Mouse (Mus musculus): ENCODE results near the gene Spef1.
"Not testable (repeated sequence)": the region's sequence is repeated elsewhere in the genome, so short reads cannot be mapped to it uniquely, and the experiment has no call there.

The Spef1 gene

GRCm38 (mm10) chr2:131186771-131187601, at the start of gene Spef1, which contains the start of gene Cdc25b:
TSS of gene Spef1 (minus strand) at chr2:131187282.
TSS of gene Cdc25b (plus strand) at chr2:131186949.
- DNase-seq = peak; percentile 79

DNA sequence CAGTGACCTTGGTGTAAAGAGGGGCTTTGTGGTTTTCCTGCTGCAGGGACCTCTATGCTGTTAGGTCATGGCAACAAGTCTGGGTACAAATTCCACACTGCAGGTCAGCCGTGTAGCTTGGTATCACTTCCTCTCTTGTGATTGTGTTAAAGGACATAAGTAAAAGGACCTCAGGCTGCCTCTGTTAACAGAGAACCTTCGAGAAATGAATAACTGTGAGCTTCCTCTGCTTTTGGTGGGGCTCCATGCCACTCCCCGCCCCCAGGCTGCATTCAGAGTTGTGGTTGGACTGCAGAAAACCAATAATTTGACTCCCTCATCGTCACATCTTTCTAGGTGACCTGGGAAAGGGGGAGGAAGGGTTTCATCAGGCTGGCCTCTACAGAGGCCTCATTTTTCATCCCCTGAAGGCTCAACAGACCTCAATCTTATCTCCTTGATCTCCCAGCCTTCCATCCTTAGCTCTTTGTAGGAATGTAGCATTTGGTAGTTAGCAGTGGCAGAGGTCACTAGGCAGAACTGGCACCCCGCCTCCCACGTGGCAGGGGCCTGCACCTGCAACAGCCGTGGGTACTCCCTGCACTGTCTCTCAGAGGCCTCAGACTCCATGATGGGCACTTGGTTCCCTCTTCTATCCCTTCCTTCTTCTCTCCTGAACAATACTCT, 48.0 kb upstream of the Spef1 start:
- DNase-seq = no peak

DNA sequence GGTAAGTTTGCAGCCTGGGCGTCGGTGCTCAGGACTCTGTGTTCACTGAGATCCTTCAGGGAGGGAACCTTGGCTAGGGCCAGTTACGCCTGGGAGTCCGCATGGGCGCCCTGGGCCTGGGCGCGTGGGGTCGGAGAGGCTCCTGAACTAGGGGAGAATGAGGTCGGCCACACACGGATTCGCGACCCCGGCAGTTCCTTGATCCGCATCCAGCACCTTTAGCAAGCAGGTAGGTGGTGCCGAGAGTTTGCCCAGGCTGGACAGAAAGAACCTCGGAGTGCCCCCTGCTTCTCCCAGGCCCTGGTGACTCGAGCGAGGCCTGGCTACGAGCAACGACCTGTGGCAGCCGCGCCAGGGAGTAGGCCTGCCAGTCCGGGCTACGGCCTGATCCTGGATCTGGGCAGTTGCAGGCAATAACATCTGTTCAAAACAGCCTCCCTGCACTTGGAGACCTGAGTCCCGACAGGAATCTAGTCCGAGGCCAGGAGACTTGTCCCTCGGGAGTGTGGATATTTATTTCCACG, 47.1 kb upstream of the Spef1 start:
- no peak for DNase-seq

GRCm38 (mm10) chr2:131233307-131234126, 46.4 kb upstream of the Spef1 start, which contains the start of gene Mavs:
TSS of gene Mavs (plus strand) at chr2:131234063.
- peak; percentile 96 for DNase-seq

DNA sequence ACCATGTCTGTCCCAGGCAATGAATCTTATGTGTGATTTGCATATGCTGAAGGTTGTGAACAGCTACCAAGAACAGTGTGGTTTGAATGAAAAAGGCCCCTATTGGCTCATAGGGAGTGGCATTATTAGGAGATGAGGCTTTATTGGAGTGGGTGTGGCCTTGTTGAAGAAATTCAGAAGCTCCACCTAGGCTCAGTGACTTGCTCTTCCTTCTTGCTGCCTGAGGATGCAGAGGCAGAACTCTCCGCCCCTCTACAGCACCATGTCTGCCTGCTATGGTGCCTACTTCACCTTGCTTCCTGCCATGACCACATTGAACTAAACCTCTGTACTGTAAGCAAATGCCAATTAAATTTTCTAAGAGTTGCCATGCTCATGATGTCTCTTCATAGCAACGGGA, 45.5 kb upstream of the Spef1 start:
- DNase-seq = no peak

DNA sequence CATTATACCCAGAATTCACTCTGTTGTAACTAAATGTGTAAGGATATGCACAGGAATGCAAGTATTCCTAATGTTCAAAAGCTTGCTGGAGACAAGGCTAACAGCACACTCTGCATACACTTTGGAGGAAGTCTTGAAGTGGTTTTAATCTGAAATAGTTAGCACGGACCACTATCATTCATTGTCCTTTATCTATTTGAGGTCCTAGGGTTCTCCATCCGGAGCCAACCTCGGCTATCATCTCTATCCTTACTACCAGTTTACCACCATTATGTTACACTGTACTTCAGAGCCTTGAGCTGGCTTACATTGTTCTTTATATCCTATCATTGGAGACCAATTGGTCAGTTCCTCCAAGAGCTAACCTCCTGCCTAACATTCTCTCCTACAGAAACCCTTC, 40.2 kb upstream of the Spef1 start:
- DNase-seq = no peak

DNA sequence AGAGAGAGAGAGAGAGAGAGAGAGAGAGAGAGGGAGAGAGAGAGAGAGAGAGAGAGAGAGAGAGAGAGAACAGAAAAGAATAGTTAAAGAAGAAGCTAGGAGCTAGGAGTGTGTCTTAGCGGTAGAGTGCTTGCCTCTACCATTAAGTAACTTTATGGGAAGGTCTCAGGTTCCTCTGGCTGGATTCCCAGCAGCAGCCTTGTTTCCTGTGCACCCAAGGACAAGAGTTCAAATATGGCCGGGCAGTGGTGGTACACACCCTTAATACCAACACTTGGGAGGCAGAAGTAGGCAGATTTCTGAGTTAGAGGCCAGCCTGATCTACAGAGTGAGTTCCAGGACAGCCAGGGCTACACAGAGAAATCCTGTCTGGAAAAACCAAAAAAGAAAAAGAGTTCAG, 39.6 kb upstream of the Spef1 start:
- DNase-seq = not testable (repeated sequence)

GRCm38 (mm10) chr2:131225178-131225577, 38.1 kb upstream of the Spef1 start:
- DNase-seq = no peak

- DNase-seq = no peak
These were observed 36.5 kb upstream of the Spef1 start for GRCm38 (mm10) chr2:131223569-131223968.

DNA sequence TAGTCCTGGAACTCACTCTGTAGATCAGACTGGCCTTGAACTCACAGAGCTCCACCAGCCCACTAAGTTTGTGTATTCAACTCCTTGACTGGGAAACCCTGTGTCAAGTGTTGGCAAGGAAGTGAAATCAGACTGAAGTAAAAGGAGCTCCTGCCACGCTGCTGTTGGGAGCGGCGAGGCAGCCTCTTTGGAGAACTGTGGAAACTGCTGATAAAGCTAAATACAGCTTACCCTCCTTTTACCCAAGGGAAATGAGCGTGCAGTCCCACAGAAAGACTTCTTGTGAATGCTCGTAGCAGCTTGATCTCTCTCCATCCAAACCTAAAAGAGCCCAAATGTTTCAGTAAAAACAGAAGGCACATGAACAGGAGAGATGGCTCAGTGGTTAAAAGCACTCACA, 35.5 kb upstream of the Spef1 start:
- DNase-seq = peak; percentile 43

DNA sequence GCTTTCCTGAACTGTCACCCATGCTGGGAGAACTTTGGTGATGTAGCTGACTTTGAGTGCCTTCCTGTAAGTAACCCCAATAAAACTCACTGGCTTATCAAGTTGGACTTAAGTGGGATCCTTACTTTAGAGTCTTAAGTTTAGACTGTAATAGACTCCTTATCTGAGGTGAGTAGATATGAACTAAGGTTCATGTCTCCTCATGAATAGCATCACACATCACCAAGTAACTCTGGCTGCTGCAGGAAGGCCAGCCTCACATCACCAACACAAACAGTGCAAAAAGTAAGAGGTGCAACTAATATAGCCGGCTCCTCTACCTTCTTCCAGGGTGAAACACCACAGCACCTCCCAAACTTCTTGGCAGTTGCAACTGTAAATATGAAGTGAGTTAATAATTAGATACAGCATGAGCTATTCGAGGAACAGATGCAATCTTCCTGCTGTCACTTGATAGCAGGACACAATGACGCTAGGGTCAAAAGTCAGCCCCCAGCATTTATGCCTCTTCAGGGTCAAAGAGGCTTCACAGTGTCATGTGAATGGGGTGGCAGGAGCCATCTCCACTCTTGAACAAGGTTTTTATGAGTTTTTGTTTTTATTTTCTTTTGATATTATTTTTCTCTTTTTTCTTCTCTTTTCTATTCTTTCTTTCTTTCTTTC, 34.9 kb upstream of the Spef1 start:
- DNase-seq = no peak

GRCm38 (mm10) chr2:131220030-131220429, 32.9 kb upstream of the Spef1 start:
- no peak for DNase-seq

- DNase-seq = no peak
These were observed 29.1 kb upstream of the Spef1 start for GRCm38 (mm10) chr2:131215941-131216858.

DNA sequence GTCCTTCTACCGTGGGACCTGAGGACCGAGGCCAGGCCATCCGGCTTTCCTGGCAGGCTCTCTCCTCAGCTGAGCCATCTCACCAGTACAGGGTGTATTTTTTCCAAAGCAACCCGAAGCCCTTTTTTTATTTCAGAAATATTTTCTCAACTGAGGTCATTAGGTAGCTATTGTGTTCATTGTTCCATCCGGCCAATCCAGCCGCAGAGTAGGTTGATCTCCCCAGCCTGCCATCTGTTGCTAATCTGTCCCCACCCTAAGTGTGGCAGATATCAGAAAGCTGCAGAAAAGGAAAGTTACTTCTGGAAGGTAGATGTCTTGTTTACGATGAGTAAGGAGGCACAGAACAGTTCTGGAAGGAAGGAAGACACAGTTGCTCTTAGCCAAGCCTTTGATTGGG, 26.7 kb upstream of the Spef1 start:
- DNase-seq = no peak

DNA sequence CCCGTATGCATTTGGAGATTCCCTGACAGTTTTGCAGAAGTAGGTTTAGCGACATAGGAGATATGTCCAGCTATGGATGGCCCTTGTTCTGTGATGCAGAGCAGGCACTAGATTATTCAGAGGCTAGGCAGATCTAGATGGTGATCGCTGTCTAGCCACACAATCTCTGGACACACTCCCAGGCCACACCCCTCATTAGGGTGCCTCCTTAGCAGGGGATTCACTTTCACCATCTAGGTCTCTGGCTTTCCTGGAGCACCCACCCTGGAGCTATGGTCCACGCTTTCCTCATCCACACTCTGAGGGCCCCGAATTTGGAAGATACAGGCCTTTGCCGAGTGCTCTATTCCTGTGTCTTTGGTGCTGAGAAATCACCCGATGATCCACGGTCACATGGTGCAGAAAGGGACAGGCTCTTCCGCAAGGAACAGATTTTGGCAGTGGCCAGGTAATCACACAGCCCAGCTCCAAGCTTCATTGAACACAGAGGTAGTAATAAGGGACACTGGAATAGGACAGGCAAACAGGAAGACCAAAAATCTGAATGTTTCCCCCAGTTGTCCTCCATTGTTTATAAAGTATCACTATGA, 24.0 kb upstream of the Spef1 start:
- no peak for DNase-seq

GRCm38 (mm10) chr2:131209969-131210792, 23.1 kb upstream of the Spef1 start:
- peak; percentile 96 for DNase-seq

DNA sequence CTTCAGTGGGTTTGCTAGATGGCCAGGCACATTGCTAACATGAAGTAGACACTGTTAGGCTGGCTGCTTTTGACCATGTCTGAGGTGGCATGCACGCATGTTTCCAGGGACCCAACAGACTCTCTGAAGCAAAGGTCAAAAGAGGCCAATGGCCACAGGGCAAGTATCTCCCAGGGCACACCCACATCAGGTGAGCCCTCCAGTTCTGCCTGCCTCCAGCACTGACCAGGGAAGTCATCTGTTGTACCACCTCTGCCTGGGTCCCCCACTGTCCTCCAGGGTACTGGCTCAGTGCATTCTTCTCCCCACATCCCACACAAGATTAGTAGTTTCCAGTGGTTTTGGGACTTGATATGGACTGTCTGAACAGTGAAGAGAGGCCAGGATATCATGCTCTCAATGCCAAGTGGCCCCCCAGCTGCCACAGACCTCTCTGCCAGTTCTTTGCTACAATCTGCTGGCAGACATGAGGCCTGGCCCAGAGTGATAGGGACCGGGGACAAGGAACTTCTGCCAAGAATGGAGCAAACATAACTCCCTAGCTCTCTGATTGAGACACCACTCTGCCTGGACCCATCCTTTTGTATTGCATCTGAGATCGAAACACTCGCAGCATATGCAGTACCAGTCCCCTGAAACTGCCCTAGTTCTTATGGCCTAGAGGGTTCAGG, 22.2 kb upstream of the Spef1 start:
- no peak for DNase-seq

GRCm38 (mm10) chr2:131208356-131208755, 21.3 kb upstream of the Spef1 start:
- no peak for DNase-seq

- no peak for DNase-seq
These were observed 19.7 kb upstream of the Spef1 start, which contains the start of gene Ap5s1 for GRCm38 (mm10) chr2:131206778-131207177. TSS of gene Ap5s1 (plus strand) at chr2:131207078.

Data from layer of hippocampus, adult 9-11 months (tissue).